Mouse (Mus musculus): ENCODE results near the gene Nrxn3. TPM values are rescaled to one million over a fixed set of nuclear protein-coding genes. Genes with fewer than 3 reads are reported as not detected.

The Nrxn3 gene
- polyA plus RNA-seq (2015; fragmentation: Nextera tagmentation; extraction: Ambion mirVana) = 1.7 and 2.7 TPM in 2 replicates

- under 1% methylated on average over 9 of the region's 9 CpGs for WGBS
- no peak within 1 kb of the TSS for H3K27ac ChIP-seq
- no peaks in the 10 kb centered on the region for H3K36me3 ChIP-seq
- H3K9ac ChIP-seq = no peak within 1 kb of the TSS
- 0 out of 2 replicates have a peak, but pooled peaks cover 5% of the 10 kb centered on the region for H3K4me1 ChIP-seq
- H3K27me3 ChIP-seq = no peaks in the 10 kb centered on the region
- H3K4me2 ChIP-seq = peak within 1 kb of the TSS; percentile 45
- peak within 1 kb of the TSS; percentile 11 for H3K4me3 ChIP-seq
- H3K9me3 ChIP-seq = no peaks in the 10 kb centered on the region
- peak; percentile 87; the same call in 1 of the 2 replicates for ATAC-seq (ENCODE audit: borderline replicate concordance, extremely low read depth, low FRiP score, low TSS enrichment)
These were observed at the start of gene Nrxn3 for GRCm38 (mm10) chr12:88722691-88723070. Nrxn3 (plus strand) TSS chr12:88722876.

- Histone ChIP-seq H3K27me3 (no peaks in the 10 kb centered on the region), H3K9ac (no peak overlapping the region), H3K4me2 (no peak overlapping the region), H3K4me1 (no peaks in the 10 kb centered on the region), H3K27ac (no peak overlapping the region), H3K9me3 (no peaks in the 10 kb centered on the region), H3K4me3 (no peak overlapping the region), H3K36me3 (no peaks in the 10 kb centered on the region)
- 67% methylated on average over 10 of the region's 10 CpGs for WGBS
- ATAC-seq (ENCODE audit: borderline replicate concordance, extremely low read depth, low FRiP score, low TSS enrichment) = no peak
These were observed 18.4 kb upstream of the Nrxn3 start for GRCm38 (mm10) chr12:88704159-88704846.

- WGBS = 66% methylated on average over 3 of the region's 3 CpGs
- no peak overlapping the region for H3K4me3 ChIP-seq
- ATAC-seq (ENCODE audit: borderline replicate concordance, extremely low read depth, low FRiP score, low TSS enrichment) = no peak
- H3K9me3 ChIP-seq = no peaks in the 10 kb centered on the region
- no peaks in the 10 kb centered on the region for H3K4me1 ChIP-seq
- H3K9ac ChIP-seq = no peak overlapping the region
- no peaks in the 10 kb centered on the region for H3K36me3 ChIP-seq
- H3K27me3 ChIP-seq = no peaks in the 10 kb centered on the region
- H3K4me2 ChIP-seq = no peak overlapping the region
- no peak overlapping the region for H3K27ac ChIP-seq
These were observed 16.7 kb upstream of the Nrxn3 start for GRCm38 (mm10) chr12:88705959-88706358.

GRCm38 (mm10) chr12:88707786-88708185, 14.9 kb upstream of the Nrxn3 start:
- WGBS = 78% methylated on average over 3 of the region's 3 CpGs
- Histone ChIP-seq H3K27ac (no peak overlapping the region), H3K4me3 (no peak overlapping the region), H3K36me3 (no peaks in the 10 kb centered on the region), H3K27me3 (no peaks in the 10 kb centered on the region), H3K4me2 (no peak overlapping the region), H3K9ac (no peak overlapping the region), H3K9me3 (no peaks in the 10 kb centered on the region), H3K4me1 (no peaks in the 10 kb centered on the region)
- ATAC-seq (ENCODE audit: borderline replicate concordance, extremely low read depth, low FRiP score, low TSS enrichment) = no peak

- no peak overlapping the region for H3K9ac ChIP-seq
- no peaks in the 10 kb centered on the region for H3K4me1 ChIP-seq
- WGBS = 8% methylated on average over 11 of the region's 11 CpGs
- no peak overlapping the region for H3K4me2 ChIP-seq
- no peak overlapping the region for H3K4me3 ChIP-seq
- no peak overlapping the region for H3K27ac ChIP-seq
- no peaks in the 10 kb centered on the region for H3K36me3 ChIP-seq
- H3K9me3 ChIP-seq = no peaks in the 10 kb centered on the region
- 0 out of 2 replicates have a peak, but pooled peaks have one; percentile 67 for ATAC-seq (ENCODE audit: borderline replicate concordance, extremely low read depth, low FRiP score, low TSS enrichment)
- H3K27me3 ChIP-seq = no peaks in the 10 kb centered on the region
These were observed 13.5 kb upstream of the Nrxn3 start for GRCm38 (mm10) chr12:88709223-88709622.

GRCm38 (mm10) chr12:88713456-88713855, 9.2 kb upstream of the Nrxn3 start:
- no peaks in the 10 kb centered on the region for H3K4me1 ChIP-seq
- H3K4me3 ChIP-seq = no peak overlapping the region
- H3K27ac ChIP-seq = no peak overlapping the region
- H3K36me3 ChIP-seq = no peaks in the 10 kb centered on the region
- no peaks in the 10 kb centered on the region for H3K9me3 ChIP-seq
- ATAC-seq (ENCODE audit: borderline replicate concordance, extremely low read depth, low FRiP score, low TSS enrichment) = no peak
- H3K9ac ChIP-seq = no peak overlapping the region
- H3K27me3 ChIP-seq = no peaks in the 10 kb centered on the region
- no peak overlapping the region for H3K4me2 ChIP-seq
- 49% methylated on average over 4 of the region's 4 CpGs for WGBS

GRCm38 (mm10) chr12:88722031-88722690, 515 bp upstream of the Nrxn3 start:
- peak; percentile 5; the same call in 1 of the 2 replicates for ATAC-seq (ENCODE audit: borderline replicate concordance, extremely low read depth, low FRiP score, low TSS enrichment)
- H3K4me3 ChIP-seq = no peak overlapping the region

GRCm38 (mm10) chr12:88726316-88726715, 3.6 kb downstream of the Nrxn3 start:
- Histone ChIP-seq H3K27me3 (no peaks in the 10 kb centered on the region), H3K4me3 (no peak overlapping the region), H3K27ac (no peak overlapping the region), H3K9me3 (no peaks in the 10 kb centered on the region), H3K4me2 (no peak overlapping the region), H3K4me1 (0 out of 2 replicates have a peak, but pooled peaks cover 5% of the 10 kb centered on the region), H3K36me3 (no peaks in the 10 kb centered on the region), H3K9ac (no peak overlapping the region)
- 96% methylated on average over 13 of the region's 13 CpGs for WGBS
- no peak for ATAC-seq (ENCODE audit: borderline replicate concordance, extremely low read depth, low FRiP score, low TSS enrichment)

More at GRCm38 (mm10) chr12:88722031-88722690, 515 bp upstream of the Nrxn3 start:
- H3K36me3 ChIP-seq = no peaks in the 10 kb centered on the region
- 10% methylated on average over 3 of the region's 3 CpGs for WGBS
- no peak overlapping the region for H3K27ac ChIP-seq
- peak overlapping the region; percentile 45 for H3K4me2 ChIP-seq
- 0 out of 2 replicates have a peak, but pooled peaks cover 5% of the 10 kb centered on the region for H3K4me1 ChIP-seq
- H3K9me3 ChIP-seq = no peaks in the 10 kb centered on the region
- no peak overlapping the region for H3K9ac ChIP-seq
- H3K27me3 ChIP-seq = no peaks in the 10 kb centered on the region

- Histone ChIP-seq H3K4me1 (0 out of 2 replicates have a peak, but pooled peaks cover 5% of the 10 kb centered on the region), H3K9me3 (no peaks in the 10 kb centered on the region), H3K27ac (no peak overlapping the region), H3K4me3 (no peak overlapping the region), H3K4me2 (no peak overlapping the region), H3K9ac (no peak overlapping the region), H3K36me3 (no peaks in the 10 kb centered on the region), H3K27me3 (no peaks in the 10 kb centered on the region)
- 86% methylated on average over 6 of the region's 6 CpGs for WGBS
- ATAC-seq (ENCODE audit: borderline replicate concordance, extremely low read depth, low FRiP score, low TSS enrichment) = no peak
These were observed 4.1 kb downstream of the Nrxn3 start for GRCm38 (mm10) chr12:88726755-88727154.

GRCm38 (mm10) chr12:88730720-88731119, 8.0 kb downstream of the Nrxn3 start:
- Histone ChIP-seq H3K27me3 (no peaks in the 10 kb centered on the region), H3K36me3 (no peaks in the 10 kb centered on the region), H3K4me2 (no peak overlapping the region), H3K4me1 (no peaks in the 10 kb centered on the region), H3K9ac (no peak overlapping the region), H3K4me3 (no peak overlapping the region), H3K27ac (no peak overlapping the region), H3K9me3 (no peaks in the 10 kb centered on the region)
- 37% methylated on average over 2 of the region's 2 CpGs for WGBS
- no peak for ATAC-seq (ENCODE audit: borderline replicate concordance, extremely low read depth, low FRiP score, low TSS enrichment)

GRCm38 (mm10) chr12:88735045-88735444, 12.4 kb downstream of the Nrxn3 start:
- 40% methylated on average over 1 of the region's 1 CpGs for WGBS
- ATAC-seq (ENCODE audit: borderline replicate concordance, extremely low read depth, low FRiP score, low TSS enrichment) = no peak

GRCm38 (mm10) chr12:88737081-88737480, 14.4 kb downstream of the Nrxn3 start:
- H3K27me3 ChIP-seq = no peaks in the 10 kb centered on the region
- no peak overlapping the region for H3K27ac ChIP-seq
- H3K4me2 ChIP-seq = no peak overlapping the region
- no peak for ATAC-seq (ENCODE audit: borderline replicate concordance, extremely low read depth, low FRiP score, low TSS enrichment)
- no peak overlapping the region for H3K9ac ChIP-seq
- no peaks in the 10 kb centered on the region for H3K9me3 ChIP-seq
- H3K4me3 ChIP-seq = no peak overlapping the region
- no peaks in the 10 kb centered on the region for H3K36me3 ChIP-seq
- 68% methylated on average over 4 of the region's 4 CpGs for WGBS
- no peaks in the 10 kb centered on the region for H3K4me1 ChIP-seq

More at GRCm38 (mm10) chr12:88735045-88735444, 12.4 kb downstream of the Nrxn3 start:
- H3K27ac ChIP-seq = no peak overlapping the region
- H3K9ac ChIP-seq = no peak overlapping the region
- no peaks in the 10 kb centered on the region for H3K36me3 ChIP-seq
- H3K4me2 ChIP-seq = no peak overlapping the region
- H3K4me1 ChIP-seq = no peaks in the 10 kb centered on the region
- H3K27me3 ChIP-seq = no peaks in the 10 kb centered on the region
- H3K9me3 ChIP-seq = no peaks in the 10 kb centered on the region
- H3K4me3 ChIP-seq = no peak overlapping the region

Measured in lung, embryonic 15.5 days (tissue).